Mouse (Mus musculus) liver, adult 2 months (tissue): ENCODE data around the gene Chst7. TPM values are rescaled to one million over a fixed set of nuclear protein-coding genes. Genes with fewer than 3 reads are reported as not detected.

ENCODE experiments used
- DNase-seq: peaks from one replicate; pipeline ENCODE4 v3.0.0-alpha.2; 2011; ENCODE audit warnings: low read depth, low spot score; ENCODE audit errors: extremely low read depth
- H3K27ac ChIP-seq: fragments of 200-500 bp; replicated peaks from 2 replicates; pipeline ENCODE4 v1.5.1; 2012; ENCODE audit warnings: low read depth, mild to moderate bottlenecking, control low read depth, inconsistent platforms, low read length; ENCODE audit not compliant: insufficient read depth
- H3K27me3 ChIP-seq: fragments of 200-500 bp; 2 replicates; pipeline ENCODE4 v1.6.1; 2012; ENCODE audit warnings: mild to moderate bottlenecking, moderate library complexity, low read length, inconsistent platforms; ENCODE audit not compliant: control insufficient read depth, insufficient read depth
- H3K36me3 ChIP-seq: fragments of 200-500 bp; 2 replicates; pipeline ENCODE4 v1.6.1; 2012; ENCODE audit warnings: low read length, inconsistent platforms; ENCODE audit not compliant: control insufficient read depth, insufficient read depth
- H3K4me1 ChIP-seq: fragments of 200-500 bp; 2 replicates; pipeline ENCODE4 v1.6.1; 2011; ENCODE audit warnings: low read length; ENCODE audit not compliant: control insufficient read depth, insufficient read depth
- H3K4me3 ChIP-seq: fragments of 200-500 bp; 2 replicates; pipeline ENCODE4 v1.5.1; 2011; ENCODE audit warnings: low read depth, mild to moderate bottlenecking, control low read depth, low read length, moderate library complexity; ENCODE audit not compliant: insufficient read depth
- H3K79me2 ChIP-seq: fragments of 200-500 bp; 2 replicates; pipeline ENCODE4 v1.6.1; 2012; ENCODE audit warnings: inconsistent platforms, mild to moderate bottlenecking, low read length, moderate library complexity; ENCODE audit not compliant: control insufficient read depth, insufficient read depth
- H3K9ac ChIP-seq: fragments of 200-500 bp; 2 replicates; pipeline ENCODE4 v1.6.1; 2012; ENCODE audit warnings: low read depth, mild to moderate bottlenecking, control low read depth, inconsistent platforms, low read length
- CTCF ChIP-seq: fragments of 200-500 bp; IDR thresholded peaks from 2 replicates; pipeline ENCODE4 v1.5.1; 2011; ENCODE audit warnings: low read depth, low read length, control low read depth
- POLR2A ChIP-seq: fragments of 200-500 bp; IDR thresholded peaks from 2 replicates; pipeline ENCODE4 v1.6.1; 2011; ENCODE audit warnings: low read length, control low read depth; ENCODE audit not compliant: insufficient read depth; ENCODE audit errors: extremely low read depth
- WGBS: fragments of 180-500 bp; shearing (Covaris S2); methylation state at CpG from one replicate; pipeline ENCODE4 v1.1.7; 2018; 5-methylcytosine and 5-hydroxymethylcytosine counted together
- polyA plus RNA-seq: library from polyadenylated mRNA; depleted of rRNA; stranded (reverse); fragments of >200 nt; gene quantifications from 2 replicates; pipeline ENCODE4 v1.2.3, GENCODE M21; 2012
- total RNA-seq: library from RNA; depleted of rRNA; stranded (reverse); fragments of >200 nt; gene quantifications from 2 replicates; pipeline ENCODE4 v1.2.3, GENCODE M21; 2014

The Chst7 gene
- total and polyA plus RNA-seq, 2 experiments, result 0.91 to 1.9 TPM

DNA sequence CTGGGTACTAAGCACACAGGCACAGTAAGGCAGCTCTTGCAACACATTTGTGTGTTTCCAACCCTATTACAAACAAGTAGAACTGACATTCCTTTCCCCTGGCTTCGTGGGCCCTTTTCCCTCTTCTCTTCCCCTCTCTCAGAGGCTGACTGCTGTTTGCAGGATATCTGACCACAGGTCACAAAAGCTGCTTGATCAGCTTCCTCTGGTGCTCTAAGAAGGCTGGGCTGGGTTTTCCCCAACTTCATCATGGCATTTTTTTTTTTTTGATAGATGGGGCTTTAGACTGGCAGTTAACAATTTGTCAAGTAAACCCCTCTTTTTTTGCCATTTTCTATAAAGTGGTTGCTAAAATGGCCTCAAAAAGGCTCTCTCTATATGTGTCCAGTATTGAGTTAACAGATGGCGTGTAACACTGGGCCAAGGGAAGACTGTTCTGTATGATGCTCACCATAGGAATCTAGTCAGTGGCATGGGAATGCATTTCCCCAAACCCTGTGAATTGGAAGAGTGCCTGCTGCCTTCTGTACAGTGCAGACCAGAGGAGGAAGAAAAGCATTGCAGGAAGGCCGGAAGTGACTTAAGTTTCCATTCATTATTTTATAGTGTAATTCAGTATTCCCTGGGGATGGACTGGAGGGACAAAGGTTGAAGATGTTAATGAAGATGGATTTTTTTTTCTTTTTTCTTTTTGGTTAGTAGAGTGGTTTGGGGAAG, 2.6 kb downstream of the Chst7 start:
- Histone ChIP-seq H3K9ac (no peak overlapping the region), H3K4me3 (no peak overlapping the region), H3K36me3 (no peaks in the 10 kb centered on the region), H3K79me2 (no peaks in the 10 kb centered on the region), H3K27me3 (peaks cover 8% of the 10 kb centered on the region), H3K27ac (no peak overlapping the region), H3K4me1 (no peaks in the 10 kb centered on the region)
- TF ChIP-seq POLR2A (no peak), CTCF (no peak)
- peak; percentile 0 for DNase-seq
- 55% methylated on average over 3 of the region's 3 CpGs for WGBS

DNA sequence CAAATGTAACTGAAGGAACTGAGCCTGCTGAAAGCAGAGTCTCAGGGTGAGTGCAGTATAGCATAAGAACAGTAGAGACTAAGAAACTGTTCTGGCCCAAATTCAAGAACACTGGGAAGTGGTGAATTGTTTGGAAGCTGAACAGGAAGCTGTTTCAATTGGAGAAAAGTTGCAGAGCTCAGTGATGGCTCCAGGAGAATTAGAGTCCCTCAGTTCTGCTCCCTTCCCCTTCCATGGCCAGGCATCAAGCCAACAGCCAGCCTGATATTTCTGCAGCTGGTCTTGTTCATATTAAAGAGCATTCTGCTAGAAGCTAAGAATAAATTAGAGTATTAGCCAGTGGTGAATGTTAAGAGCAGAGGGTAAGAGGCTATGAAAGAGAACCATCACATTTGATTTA, 7.3 kb downstream of the Chst7 start:
- TF ChIP-seq CTCF (no peak), POLR2A (no peak)
- H3K4me1 ChIP-seq, result no peaks in the 10 kb centered on the region
- no peak overlapping the region for H3K9ac ChIP-seq
- no peak overlapping the region for H3K4me3 ChIP-seq
- H3K27me3 ChIP-seq, result no peaks in the 10 kb centered on the region
- no peak overlapping the region for H3K27ac ChIP-seq
- H3K36me3 ChIP-seq, result no peaks in the 10 kb centered on the region
- peak; percentile 0 for DNase-seq
- no peaks in the 10 kb centered on the region for H3K79me2 ChIP-seq

DNA sequence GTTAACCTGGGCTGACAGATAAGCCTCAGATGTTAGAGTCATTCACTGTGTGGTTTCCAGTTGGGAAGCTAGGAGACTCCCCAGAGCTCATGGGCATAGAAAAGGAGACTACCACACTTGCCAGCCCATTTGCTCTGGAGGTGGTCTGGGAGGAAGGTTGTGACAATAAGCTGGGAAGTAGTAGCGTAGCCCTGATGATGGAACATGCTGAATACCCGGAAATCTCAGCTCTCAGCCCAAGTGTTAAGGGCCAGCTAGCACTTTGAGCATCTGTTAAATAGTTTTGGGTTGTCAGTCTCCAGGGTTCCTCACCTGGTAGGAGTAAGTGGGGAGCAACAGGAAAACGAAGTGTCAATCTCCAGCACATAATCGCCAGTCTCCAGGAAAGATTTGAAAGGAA, 10.8 kb downstream of the Chst7 start:
- TF ChIP-seq CTCF (no peak), POLR2A (no peak)
- no peak overlapping the region for H3K4me3 ChIP-seq
- no peak overlapping the region; the same call in 1 of the 2 replicates for H3K27ac ChIP-seq
- 47% methylated on average over 4 of the region's 4 CpGs for WGBS
- no peaks in the 10 kb centered on the region for H3K27me3 ChIP-seq
- H3K4me1 ChIP-seq, result no peaks in the 10 kb centered on the region
- no peaks in the 10 kb centered on the region for H3K79me2 ChIP-seq
- DNase-seq, result no peak
- H3K36me3 ChIP-seq, result no peaks in the 10 kb centered on the region
- no peak overlapping the region for H3K9ac ChIP-seq

DNA sequence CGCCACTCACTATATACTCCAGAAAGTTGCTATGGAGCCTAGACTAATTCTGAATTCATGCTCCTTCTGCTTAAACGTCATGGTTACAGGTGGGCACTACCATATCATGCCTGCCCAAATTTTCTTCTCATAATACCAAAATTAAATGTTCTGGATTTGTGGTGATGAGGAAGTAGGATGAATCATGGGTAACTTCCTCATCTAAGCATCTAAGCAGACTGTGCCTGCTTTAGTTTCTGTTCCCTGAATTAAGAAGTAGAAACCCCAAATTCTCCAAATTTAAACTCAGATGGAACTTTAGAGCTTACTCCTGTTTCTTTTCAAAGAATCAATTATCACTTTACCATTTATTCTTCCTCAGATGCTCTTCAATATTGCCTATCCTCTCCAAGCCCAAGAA, 58.4 kb downstream of the Chst7 start:
- no peaks in the 10 kb centered on the region for H3K36me3 ChIP-seq
- H3K27ac ChIP-seq, result no peak overlapping the region
- no peaks in the 10 kb centered on the region for H3K4me1 ChIP-seq
- no peaks in the 10 kb centered on the region for H3K79me2 ChIP-seq
- no peaks in the 10 kb centered on the region for H3K27me3 ChIP-seq
- TF ChIP-seq POLR2A, result no peak
- TF ChIP-seq CTCF, result no peak
- H3K4me3 ChIP-seq, result no peak overlapping the region
- H3K9ac ChIP-seq, result no peak overlapping the region
- WGBS, result 80% methylated on average over 2 of the region's 2 CpGs
- peak; percentile 0 for DNase-seq

DNA sequence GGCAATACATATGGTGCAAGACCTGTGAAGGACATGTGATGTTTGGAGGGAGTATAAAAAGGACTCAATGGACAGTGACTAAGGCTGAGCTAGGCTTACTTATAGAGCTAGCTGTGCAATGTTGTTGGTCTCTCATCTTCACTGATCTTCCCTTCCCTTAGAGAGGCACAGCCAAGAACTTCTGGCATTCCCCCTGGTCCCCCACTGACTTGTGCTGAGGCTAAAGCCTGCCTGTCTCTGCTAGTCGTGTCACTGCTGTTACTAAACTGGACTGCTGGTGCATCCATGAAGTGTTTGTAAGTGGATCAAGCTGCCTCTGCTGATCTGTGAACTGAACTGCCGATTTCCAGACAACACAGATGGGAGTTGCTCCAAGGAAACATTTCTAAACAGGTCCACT, 66.1 kb downstream of the Chst7 start:
- H3K27me3 ChIP-seq, result no peaks in the 10 kb centered on the region
- 77% methylated on average over 2 of the region's 2 CpGs for WGBS

DNA sequence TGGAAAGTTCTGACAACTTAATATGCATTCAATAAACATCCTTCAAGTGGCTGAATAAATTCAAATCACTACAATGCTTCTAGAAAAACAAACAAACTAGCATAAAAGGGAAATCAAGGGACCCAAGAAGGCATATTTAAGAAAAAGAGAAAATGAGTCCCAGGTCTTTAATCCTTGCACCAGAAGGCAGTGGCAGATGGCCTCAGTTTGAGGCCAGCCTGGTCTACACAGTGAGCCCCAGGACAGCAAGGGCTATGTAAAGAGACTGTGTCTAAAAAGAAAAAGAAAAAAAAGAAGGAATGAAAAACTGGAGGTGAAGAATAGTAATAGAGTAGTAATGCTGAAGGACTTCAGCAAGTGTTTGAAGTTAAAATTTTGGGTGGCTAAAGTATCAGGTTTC, 69.6 kb downstream of the Chst7 start:
- Histone ChIP-seq H3K79me2 (no peaks in the 10 kb centered on the region), H3K27ac (no peak overlapping the region), H3K4me3 (no peak overlapping the region), H3K27me3 (no peaks in the 10 kb centered on the region), H3K36me3 (no peaks in the 10 kb centered on the region), H3K4me1 (no peaks in the 10 kb centered on the region), H3K9ac (no peak overlapping the region)
- TF ChIP-seq POLR2A (no peak), CTCF (no peak)
- no peak for DNase-seq

More for the DNA sequence above, 66.1 kb downstream of the Chst7 start:
- Histone ChIP-seq H3K4me3 (no peak overlapping the region), H3K36me3 (no peaks in the 10 kb centered on the region), H3K27ac (no peak overlapping the region), H3K9ac (no peak overlapping the region), H3K4me1 (no peaks in the 10 kb centered on the region), H3K79me2 (no peaks in the 10 kb centered on the region)
- no peak for TF ChIP-seq POLR2A
- TF ChIP-seq CTCF, result no peak
- no peak for DNase-seq
